Mouse (Mus musculus): ENCODE data around the gene Mmp28.

- TF ChIP-seq CTCF (IDR thresholded peaks at IDR 0.05; ENCODE audit: borderline replicate concordance, extremely low read depth, insufficient read depth, insufficient read length): no peak
- no peak for TF ChIP-seq POLR2A (IDR thresholded peaks at IDR 0.05; ENCODE audit: borderline replicate concordance, extremely low read depth, insufficient read depth, insufficient read length, poor library complexity, severe bottlenecking)
Observed at GRCm38 (mm10) chr11:83437377-83437776, 25.5 kb downstream of the Mmp28 start, which contains the start of gene 1700020L24Rik.

Data from brain, embryonic 14.5 days (tissue).